Mouse (Mus musculus): ENCODE data around the gene St8sia6. TPM values are rescaled to one million over a fixed set of nuclear protein-coding genes. Genes with fewer than 3 reads are reported as not detected.
"Not testable (repeated sequence)": the region's sequence is repeated elsewhere in the genome, so short reads cannot be mapped to it uniquely, and the experiment has no call there.

St8sia6 gene
- polyA plus RNA-seq, 1 experiment from 2014 or later, result 0.77 TPM

DNA sequence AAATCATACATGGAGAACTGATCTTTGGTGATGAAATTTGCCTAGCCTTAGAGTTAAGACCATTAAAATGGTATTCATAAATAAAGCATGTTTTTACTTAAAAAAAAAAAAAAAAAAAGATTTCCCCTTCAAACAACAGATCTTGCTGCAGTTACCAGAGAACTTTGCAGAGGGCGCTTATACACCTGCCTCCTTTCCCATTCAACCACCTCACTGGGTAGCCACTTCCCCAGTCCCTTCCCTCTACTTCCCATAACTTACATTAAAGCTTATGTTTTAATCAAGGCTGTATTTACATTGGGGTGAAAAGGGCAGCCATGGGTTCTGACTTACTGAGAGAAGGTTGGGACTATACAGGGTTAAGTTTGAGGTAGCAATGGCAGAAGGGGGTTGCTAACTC, 4.5 kb downstream of the St8sia6 start:
- H3K36me3 ChIP-seq (replicated peaks), result no peaks in the 10 kb centered on the region
- H3K4me1 ChIP-seq, result peaks cover 9% of the 10 kb centered on the region
- H3K27me3 ChIP-seq, result peaks cover 31% of the 10 kb centered on the region
- no peak overlapping the region for H3K4me3 ChIP-seq (replicated peaks)
- WGBS, result 44% methylated on average over 1 of the region's 1 CpGs
- no peak overlapping the region for H3K9ac ChIP-seq
- no peaks in the 10 kb centered on the region for H3K9me3 ChIP-seq
- no peak overlapping the region for H3K4me2 ChIP-seq
- H3K27ac ChIP-seq, result no peak overlapping the region
- no peak for ATAC-seq (ENCODE audit: low FRiP score)

DNA sequence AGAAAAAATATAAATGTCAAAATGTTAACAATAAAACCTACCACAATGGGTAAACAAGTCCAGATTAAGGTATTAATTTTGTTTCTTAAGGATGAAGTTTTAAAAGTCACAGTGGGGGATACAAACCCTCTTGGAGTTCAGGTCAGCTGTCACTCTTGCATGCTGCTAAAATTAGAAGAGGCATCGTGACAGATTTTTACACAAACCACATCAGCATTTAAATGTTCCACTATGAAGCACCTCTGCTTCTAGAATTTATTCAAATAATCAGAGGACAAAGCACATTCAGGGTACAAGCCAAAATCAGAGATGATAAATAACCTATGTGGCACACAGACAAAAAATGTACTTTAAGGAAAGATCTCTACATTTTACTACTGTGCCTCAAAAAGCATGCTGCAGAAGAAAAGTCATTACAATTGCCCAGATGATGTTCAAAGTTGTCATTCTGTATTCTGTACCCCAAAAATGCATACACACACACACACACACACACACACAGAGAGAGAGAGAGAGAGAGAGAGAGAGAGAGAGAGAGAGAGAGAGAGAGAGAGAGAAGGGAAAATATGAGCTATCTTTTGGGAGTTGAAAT, 7.2 kb downstream of the St8sia6 start:
- H3K4me1 ChIP-seq, result no peaks in the 10 kb centered on the region
- peaks cover 9% of the 10 kb centered on the region for H3K27me3 ChIP-seq
- no peak overlapping the region for H3K4me2 ChIP-seq
- H3K27ac ChIP-seq, result no peak overlapping the region
- no peak overlapping the region for H3K4me3 ChIP-seq (replicated peaks)
- WGBS, result 76% methylated on average over 1 of the region's 1 CpGs
- no peak for ATAC-seq (ENCODE audit: low FRiP score)
- no peak overlapping the region for H3K9ac ChIP-seq
- no peaks in the 10 kb centered on the region for H3K9me3 ChIP-seq
- H3K36me3 ChIP-seq (replicated peaks), result no peaks in the 10 kb centered on the region

DNA sequence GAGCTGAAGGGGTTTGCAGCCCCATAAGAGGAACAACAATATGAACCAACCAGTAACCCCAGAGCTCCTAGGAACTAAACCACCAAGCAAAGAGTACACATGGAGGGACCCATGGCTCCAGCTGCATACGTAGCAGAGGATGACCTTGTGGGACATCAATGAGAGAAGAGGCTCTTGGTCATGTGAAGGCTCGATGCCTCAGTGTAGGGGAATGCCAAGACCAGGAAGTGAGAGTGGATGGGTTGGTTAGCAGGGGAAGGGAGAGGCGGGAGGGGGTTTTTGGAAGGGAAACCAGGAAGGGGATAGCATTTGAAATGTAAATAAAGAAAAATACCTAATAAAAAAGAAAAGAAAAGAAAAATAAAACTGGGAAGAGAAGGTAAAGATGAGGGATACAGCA, 7.9 kb downstream of the St8sia6 start:
- H3K27ac ChIP-seq; H3K4me2 ChIP-seq; H3K27me3 ChIP-seq; H3K9ac ChIP-seq; ATAC-seq (ENCODE audit: low FRiP score); H3K36me3 ChIP-seq (replicated peaks); H3K9me3 ChIP-seq; H3K4me1 ChIP-seq; H3K4me3 ChIP-seq (replicated peaks): not testable (repeated sequence)
- 72% methylated on average over 2 of the region's 3 CpGs for WGBS

DNA sequence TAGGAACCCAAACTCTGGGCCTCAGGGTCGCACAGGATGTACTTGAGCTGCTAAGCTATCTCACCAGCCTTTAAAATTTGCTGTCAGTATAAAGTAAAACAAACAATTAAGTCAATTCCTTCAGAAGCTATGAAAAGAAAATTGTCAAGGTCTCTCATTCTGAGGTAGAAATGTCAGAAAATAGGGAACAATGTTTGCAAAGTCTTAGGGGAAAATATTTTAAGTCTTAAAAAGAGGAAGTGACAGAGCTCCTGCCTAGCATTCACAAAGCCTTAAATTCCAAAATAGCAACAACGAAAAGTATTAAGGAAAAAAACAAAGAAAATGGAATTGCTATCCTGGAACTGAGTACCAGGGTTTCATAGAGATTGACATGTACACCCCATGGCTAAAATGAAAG, 8.6 kb downstream of the St8sia6 start:
- H3K27me3 ChIP-seq, result peaks cover under 1% of the 10 kb centered on the region; the same call in 1 of the 2 replicates
- WGBS, result 72% methylated on average over 2 of the region's 2 CpGs
- no peak overlapping the region for H3K4me3 ChIP-seq (replicated peaks)
- no peaks in the 10 kb centered on the region for H3K36me3 ChIP-seq (replicated peaks)
- ATAC-seq (ENCODE audit: low FRiP score), result no peak
- H3K9ac ChIP-seq, result no peak overlapping the region
- no peaks in the 10 kb centered on the region for H3K4me1 ChIP-seq
- H3K27ac ChIP-seq, result no peak overlapping the region
- no peaks in the 10 kb centered on the region for H3K9me3 ChIP-seq
- no peak overlapping the region for H3K4me2 ChIP-seq

DNA sequence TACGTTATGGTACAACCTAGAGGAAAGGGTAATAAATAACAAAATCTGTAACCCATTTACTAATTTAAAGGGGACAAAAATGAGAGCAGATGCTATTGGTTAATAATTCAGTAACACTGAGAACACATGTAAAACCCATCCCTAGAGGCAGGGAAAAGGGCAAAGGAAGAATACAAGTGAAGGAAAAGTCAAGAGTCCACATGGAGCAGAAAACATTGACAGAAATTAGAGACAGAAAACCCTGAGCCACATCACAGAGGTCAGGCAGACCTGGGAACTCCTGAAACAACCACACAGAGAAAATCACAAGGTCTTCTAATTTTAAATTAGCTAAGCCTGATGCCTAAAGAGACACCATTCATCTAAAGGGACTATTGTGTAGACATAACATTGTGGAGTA, 9.4 kb downstream of the St8sia6 start:
- Histone ChIP-seq H3K27me3 (no peaks in the 10 kb centered on the region), H3K4me1 (no peaks in the 10 kb centered on the region), H3K9me3 (no peaks in the 10 kb centered on the region), H3K36me3 (replicated peaks) (no peaks in the 10 kb centered on the region), H3K9ac (no peak overlapping the region), H3K27ac (no peak overlapping the region), H3K4me2 (no peak overlapping the region), H3K4me3 (replicated peaks) (no peak overlapping the region)
- no peak for ATAC-seq (ENCODE audit: low FRiP score)
- WGBS, result 88% methylated on average over 1 of the region's 1 CpGs

DNA sequence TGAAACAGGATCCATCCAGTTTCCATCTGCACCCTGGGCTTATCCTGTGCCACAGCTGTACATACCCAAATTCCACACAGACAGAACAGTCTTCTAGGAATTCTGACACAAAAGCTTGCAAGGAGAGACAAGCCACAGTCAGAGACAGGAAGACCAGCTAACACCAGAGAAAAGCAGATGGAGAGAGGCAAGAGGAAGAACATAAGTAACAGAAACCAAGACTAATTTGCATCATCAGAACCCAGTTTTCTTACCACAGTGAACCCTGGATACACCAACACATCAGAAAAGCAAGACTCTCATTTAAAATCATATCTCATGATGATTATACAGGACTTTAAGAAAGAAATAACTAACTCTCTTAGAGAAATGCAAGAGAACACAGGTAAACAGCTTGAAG, 16.8 kb downstream of the St8sia6 start:
- no peak overlapping the region for H3K9ac ChIP-seq
- no peak overlapping the region for H3K4me2 ChIP-seq
- H3K9me3 ChIP-seq, result no peaks in the 10 kb centered on the region
- no peaks in the 10 kb centered on the region for H3K27me3 ChIP-seq
- no peaks in the 10 kb centered on the region for H3K4me1 ChIP-seq
- H3K27ac ChIP-seq, result no peak overlapping the region
- H3K4me3 ChIP-seq (replicated peaks), result no peak overlapping the region
- no peaks in the 10 kb centered on the region for H3K36me3 ChIP-seq (replicated peaks)
- no peak for ATAC-seq (ENCODE audit: low FRiP score)

DNA sequence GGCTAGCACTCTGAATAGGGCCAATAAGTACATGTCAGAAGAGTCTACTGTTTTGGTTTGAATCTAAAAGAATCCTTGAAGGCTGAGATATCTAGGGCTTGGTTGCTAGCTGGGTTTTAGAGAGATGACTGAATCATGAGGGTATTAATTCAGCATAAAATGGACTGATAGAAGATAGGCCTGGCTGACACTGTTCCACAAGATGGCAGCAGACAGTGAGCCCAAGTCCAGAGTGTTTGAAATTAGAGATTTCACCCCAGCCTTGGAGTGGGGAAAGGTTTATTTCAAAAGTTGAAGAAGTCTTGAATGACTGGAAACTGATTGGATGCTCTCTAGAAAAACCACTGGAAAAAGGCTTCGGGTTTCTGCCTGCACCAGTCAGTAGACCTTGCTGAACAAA, 17.4 kb downstream of the St8sia6 start:
- ATAC-seq (ENCODE audit: low FRiP score), result no peak
- 84% methylated on average over 1 of the region's 1 CpGs for WGBS
- no peak overlapping the region for H3K4me3 ChIP-seq (replicated peaks)
- H3K4me1 ChIP-seq, result no peaks in the 10 kb centered on the region
- no peaks in the 10 kb centered on the region for H3K27me3 ChIP-seq
- no peaks in the 10 kb centered on the region for H3K9me3 ChIP-seq
- H3K9ac ChIP-seq, result no peak overlapping the region
- no peaks in the 10 kb centered on the region for H3K36me3 ChIP-seq (replicated peaks)
- no peak overlapping the region for H3K27ac ChIP-seq
- H3K4me2 ChIP-seq, result no peak overlapping the region

DNA sequence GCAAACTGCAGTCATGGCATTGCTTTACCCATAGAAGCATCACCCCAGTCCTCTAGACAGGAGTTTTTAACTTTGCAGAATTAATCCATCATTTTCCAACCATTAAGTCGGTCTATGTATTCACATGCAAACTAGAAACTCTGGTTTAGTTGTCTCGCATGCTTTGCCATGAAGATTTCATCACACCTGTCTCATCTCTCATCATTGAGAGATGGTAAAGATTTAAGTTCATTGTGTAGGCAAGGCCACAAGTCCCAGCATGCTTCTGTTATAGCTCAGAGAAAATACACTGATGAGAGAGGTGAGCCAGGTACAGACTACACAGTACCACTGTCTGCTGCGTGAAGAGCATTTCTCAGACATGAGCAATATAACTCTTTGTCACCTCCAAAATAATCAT, 18.8 kb downstream of the St8sia6 start:
- ATAC-seq (ENCODE audit: low FRiP score), result no peak
- H3K9ac ChIP-seq, result no peak overlapping the region

DNA sequence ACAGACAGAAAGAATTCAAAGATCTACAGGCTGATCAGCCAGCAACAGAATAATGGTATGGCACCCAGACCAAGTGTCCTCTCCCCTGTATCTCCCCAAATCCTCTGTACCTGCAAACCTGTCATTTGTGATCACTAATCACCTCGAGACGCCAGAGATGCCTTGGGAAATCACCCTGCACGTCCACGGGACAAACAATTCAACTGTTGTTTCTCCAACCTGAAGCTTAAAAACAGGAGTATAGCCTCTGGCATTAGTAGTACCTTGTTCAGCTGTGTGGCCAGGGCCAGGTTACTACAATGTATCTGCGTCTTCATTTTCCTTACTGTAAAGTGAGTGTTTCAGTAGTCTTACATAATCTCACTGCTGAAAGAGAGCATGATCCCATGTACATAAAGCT, 25.3 kb downstream of the St8sia6 start:
- Histone ChIP-seq H3K9me3 (no peaks in the 10 kb centered on the region), H3K27ac (no peak overlapping the region), H3K4me3 (replicated peaks) (no peak overlapping the region), H3K36me3 (replicated peaks) (no peaks in the 10 kb centered on the region), H3K27me3 (no peaks in the 10 kb centered on the region), H3K4me2 (no peak overlapping the region), H3K4me1 (no peaks in the 10 kb centered on the region), H3K9ac (no peak overlapping the region)
- WGBS, result 79% methylated on average over 5 of the region's 5 CpGs
- no peak for ATAC-seq (ENCODE audit: low FRiP score)

More for the DNA sequence above, 18.8 kb downstream of the St8sia6 start:
- H3K36me3 ChIP-seq (replicated peaks), result no peaks in the 10 kb centered on the region
- H3K27me3 ChIP-seq, result no peaks in the 10 kb centered on the region
- no peak overlapping the region for H3K4me3 ChIP-seq (replicated peaks)
- no peaks in the 10 kb centered on the region for H3K9me3 ChIP-seq
- 87% methylated on average over 3 of the region's 3 CpGs for WGBS
- no peak overlapping the region for H3K4me2 ChIP-seq
- H3K4me1 ChIP-seq, result no peaks in the 10 kb centered on the region
- H3K27ac ChIP-seq, result no peak overlapping the region

DNA sequence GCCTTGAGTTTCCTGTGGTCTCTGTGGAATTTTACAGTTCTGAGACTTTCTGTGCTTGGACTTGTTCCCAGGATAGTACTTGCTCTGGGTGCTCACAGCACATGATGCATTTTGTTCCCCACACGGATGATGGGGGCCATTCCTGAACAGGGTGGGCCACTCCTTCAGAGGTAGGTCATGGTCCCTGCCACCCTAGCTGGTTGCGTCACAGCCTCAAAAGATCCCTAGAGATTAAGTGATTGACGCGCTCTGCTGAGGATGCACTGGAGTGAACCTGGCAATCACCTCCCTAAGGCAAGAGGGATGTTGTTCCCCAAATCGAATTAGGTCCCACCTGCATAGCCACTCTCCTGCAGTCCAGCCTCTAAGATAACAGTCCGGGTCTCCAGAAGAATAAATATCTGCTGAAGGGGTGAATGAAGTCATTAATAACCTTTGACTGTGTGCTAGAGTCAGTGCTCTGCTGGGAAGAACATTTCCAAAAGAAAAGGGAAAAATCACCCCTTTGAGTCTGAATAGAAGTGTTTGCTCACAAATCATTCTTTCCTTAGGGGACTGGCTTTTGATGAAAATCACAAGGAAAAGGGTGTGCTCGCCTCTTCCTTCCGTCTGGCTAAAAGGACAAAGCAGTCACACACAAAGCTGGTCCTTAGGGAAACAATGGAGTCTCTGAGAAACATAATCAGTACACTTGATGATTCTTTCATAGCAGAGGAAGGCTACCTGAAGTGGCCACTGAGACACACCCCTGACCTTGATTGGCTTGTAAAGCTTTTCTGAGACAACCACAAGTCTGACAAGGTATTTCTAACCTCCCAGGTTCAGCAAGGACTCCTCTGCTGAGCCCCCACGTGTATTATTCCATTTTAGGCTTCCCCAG, 26.1 kb downstream of the St8sia6 start:
- Histone ChIP-seq H3K9me3 (no peaks in the 10 kb centered on the region), H3K9ac (no peak overlapping the region), H3K4me1 (no peaks in the 10 kb centered on the region), H3K4me2 (no peak overlapping the region), H3K27me3 (no peaks in the 10 kb centered on the region), H3K27ac (no peak overlapping the region), H3K4me3 (replicated peaks) (no peak overlapping the region), H3K36me3 (replicated peaks) (no peaks in the 10 kb centered on the region)
- 64% methylated on average over 9 of the region's 9 CpGs for WGBS
- ATAC-seq (ENCODE audit: low FRiP score), result no peak

DNA sequence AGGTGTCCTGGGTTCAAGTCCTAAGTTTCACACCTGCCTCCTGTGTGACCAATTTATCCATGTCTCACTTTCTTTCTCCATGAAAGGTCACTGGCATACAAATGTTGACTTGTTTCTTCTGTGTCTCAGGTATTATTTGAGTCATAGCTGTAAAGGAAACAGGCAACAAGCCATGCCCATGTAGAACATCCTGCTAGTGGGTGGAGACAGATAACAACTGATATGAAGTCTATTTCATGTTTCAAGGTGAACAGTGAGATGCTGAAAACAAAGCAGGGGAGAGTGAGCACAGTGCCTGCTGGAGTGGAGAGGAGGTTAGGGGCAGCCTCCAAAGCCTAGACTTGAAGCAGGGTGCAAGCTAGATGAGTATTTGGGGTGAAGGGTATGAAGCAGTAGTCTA, 33.5 kb downstream of the St8sia6 start:
- ATAC-seq (ENCODE audit: low FRiP score), result no peak
- H3K9me3 ChIP-seq, result no peaks in the 10 kb centered on the region
- H3K27me3 ChIP-seq, result no peaks in the 10 kb centered on the region
- H3K36me3 ChIP-seq (replicated peaks), result no peaks in the 10 kb centered on the region
- H3K4me1 ChIP-seq, result no peaks in the 10 kb centered on the region
- H3K9ac ChIP-seq, result no peak overlapping the region
- H3K4me3 ChIP-seq (replicated peaks), result no peak overlapping the region
- no peak overlapping the region for H3K27ac ChIP-seq
- no peak overlapping the region for H3K4me2 ChIP-seq

DNA sequence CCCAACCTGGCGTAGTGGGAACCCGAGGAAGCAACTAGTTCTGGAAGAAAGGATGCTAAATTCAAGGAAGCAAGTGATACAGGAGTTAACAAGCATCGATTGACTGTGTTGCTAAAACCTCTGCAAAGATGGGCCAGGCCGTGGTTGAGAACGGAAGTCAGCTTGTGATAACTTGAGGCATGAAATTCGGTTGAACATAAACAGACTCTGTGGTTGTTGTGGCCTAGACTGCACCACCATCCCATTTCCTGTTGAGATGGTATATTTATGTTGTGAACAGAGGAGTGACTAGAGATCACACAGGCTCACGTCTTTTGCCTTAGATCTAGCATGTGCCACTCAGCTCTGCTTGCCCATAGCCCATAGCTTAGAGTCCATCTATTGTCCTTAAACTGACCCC, 36.5 kb downstream of the St8sia6 start:
- Histone ChIP-seq H3K4me1 (no peaks in the 10 kb centered on the region), H3K4me2 (no peak overlapping the region)
- WGBS, result 92% methylated on average over 7 of the region's 7 CpGs

DNA sequence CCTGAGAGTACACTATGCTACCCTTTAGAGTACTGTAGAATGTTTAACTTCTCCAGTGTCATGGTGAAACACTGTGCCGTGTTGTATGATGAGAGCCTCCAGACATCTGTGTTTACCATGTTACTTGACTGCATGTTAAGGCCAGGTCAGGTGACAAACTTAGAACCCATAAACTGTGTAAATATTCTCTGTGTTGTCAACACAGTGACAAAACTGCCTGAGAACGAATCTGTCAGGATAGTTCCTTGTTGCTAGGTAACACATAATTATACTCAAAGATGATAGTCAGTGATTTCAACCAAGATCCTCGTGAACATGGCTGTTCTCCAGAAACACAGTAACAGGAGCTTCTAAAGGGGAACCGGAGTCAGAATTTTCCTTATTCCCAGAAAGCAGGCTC, 38.1 kb downstream of the St8sia6 start:
- H3K27ac ChIP-seq, result no peak overlapping the region
- no peak overlapping the region for H3K9ac ChIP-seq
- H3K36me3 ChIP-seq (replicated peaks), result no peaks in the 10 kb centered on the region
- H3K27me3 ChIP-seq, result no peaks in the 10 kb centered on the region
- H3K4me1 ChIP-seq, result no peaks in the 10 kb centered on the region
- no peak overlapping the region for H3K4me2 ChIP-seq
- no peaks in the 10 kb centered on the region for H3K9me3 ChIP-seq
- WGBS, result 78% methylated on average over 4 of the region's 4 CpGs
- ATAC-seq (ENCODE audit: low FRiP score), result no peak
- H3K4me3 ChIP-seq (replicated peaks), result no peak overlapping the region

More for the DNA sequence above, 36.5 kb downstream of the St8sia6 start:
- no peak for ATAC-seq (ENCODE audit: low FRiP score)
- Histone ChIP-seq H3K27ac (no peak overlapping the region), H3K27me3 (no peaks in the 10 kb centered on the region), H3K9me3 (no peaks in the 10 kb centered on the region), H3K4me3 (replicated peaks) (no peak overlapping the region), H3K36me3 (replicated peaks) (no peaks in the 10 kb centered on the region), H3K9ac (no peak overlapping the region)

Data from forebrain, embryonic 12.5 days (tissue).